Mouse (Mus musculus): ENCODE data around the gene Med26. TPM values are rescaled to one million over a fixed set of nuclear protein-coding genes. Genes with fewer than 3 reads are reported as not detected.

Gene Med26
- polyA plus RNA-seq, 1 experiment: 7.3 TPM

DNA sequence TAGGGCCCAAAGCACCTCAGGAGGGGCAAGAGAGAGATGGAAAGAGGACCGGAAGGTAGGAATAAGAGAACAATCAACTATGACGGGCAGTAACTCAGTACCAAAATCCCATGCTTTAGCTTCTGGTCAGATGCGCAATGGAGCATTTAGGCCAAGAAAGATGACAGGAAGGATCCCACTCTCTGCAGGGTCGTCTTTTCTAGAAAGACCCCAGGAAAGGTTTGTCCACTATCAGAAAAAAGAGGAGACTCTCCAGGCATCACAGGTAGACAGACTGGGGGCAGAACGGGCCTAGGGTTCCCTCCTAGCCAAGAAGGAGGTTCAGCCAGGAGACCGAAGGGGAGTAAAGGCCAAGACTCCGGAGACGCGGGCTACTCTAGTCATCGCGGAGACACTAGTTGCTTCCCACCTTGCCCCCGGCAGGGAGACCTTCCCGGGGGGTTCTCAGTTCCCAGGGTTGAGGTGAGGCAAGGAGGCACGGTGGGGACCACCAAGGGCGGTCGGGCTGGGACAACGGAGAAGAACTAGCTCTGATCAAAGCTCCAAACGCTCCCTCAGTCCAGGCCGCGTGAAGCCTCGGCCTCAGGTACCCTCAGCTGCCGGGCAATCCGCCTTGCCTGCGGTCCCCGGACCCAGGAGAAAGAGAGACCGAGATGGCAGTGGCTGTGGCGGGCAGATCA lies 808 bp downstream of the Med26 start:
- DNase-seq (ENCODE audit: low read depth): no peak

GRCm38 (mm10) chr8:72539234-72539633 lies 8.8 kb downstream of the Med26 start:
- no peak for DNase-seq (ENCODE audit: low read depth)

DNA sequence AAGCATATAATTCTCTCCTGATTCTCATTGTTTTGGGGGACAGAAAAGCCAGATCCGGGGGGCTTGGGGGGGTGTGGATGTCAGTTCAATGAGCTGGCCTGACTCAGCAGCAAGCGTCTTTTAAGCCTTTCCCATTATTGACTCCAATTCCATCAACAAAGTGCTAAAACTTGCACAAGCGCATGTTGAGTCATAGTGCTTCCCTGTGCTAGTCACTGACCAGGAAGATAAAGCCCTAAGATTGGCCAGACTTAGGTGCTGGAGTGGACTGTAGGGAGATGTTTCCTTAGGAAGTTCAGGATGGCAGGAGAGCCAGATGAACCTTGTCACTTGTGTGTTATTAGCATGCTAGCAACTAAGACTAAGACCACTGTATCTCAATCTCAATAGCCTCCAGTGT lies 13.2 kb downstream of the Med26 start:
- no peak for DNase-seq (ENCODE audit: low read depth)

DNA sequence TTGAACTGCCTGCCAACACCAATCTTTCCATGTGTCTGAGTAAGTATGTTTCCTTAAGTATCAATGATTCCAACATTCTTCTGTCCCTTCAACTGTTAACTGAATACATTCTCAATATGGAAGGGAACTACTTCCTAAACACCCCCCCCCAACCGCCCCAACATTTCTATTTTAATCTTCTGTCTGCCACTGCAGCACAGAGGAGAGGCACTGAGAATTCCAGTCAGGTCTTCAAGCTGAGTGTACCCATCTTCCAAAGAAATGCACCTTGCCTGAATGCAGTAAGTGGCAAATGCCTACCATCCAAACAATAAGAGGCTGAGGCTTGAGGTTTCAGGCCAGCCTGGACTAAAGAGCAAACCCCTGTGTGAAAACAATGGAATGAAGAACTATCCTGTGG lies 16.0 kb downstream of the Med26 start:
- no peak for DNase-seq (ENCODE audit: low read depth)

DNA sequence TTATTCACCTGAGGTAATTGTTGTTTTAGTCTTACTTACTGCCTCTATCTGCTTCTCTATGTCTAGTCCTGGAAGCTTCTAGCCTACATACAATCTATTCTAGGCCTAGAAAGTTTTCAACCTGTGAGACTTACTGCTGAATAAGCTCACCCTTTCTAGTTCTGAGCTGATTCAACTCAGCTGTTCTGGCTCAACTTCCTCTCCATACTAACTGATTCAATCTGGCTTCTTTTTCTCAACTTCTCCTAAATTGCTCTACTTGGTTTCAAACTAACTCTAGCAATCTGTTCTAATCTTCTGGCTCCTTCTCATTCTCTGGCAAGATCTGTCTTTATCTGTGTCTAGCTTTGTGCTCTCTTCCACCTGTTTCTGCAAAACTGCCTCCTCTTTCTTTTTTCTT lies 26.2 kb downstream of the Med26 start:
- no peak for DNase-seq (ENCODE audit: low read depth)

- no peak for DNase-seq (ENCODE audit: low read depth)
These were observed 30.6 kb downstream of the Med26 start for GRCm38 (mm10) chr8:72517421-72517988.

GRCm38 (mm10) chr8:72513158-72513557 lies 34.9 kb downstream of the Med26 start:
- DNase-seq (ENCODE audit: low read depth): no peak

DNA sequence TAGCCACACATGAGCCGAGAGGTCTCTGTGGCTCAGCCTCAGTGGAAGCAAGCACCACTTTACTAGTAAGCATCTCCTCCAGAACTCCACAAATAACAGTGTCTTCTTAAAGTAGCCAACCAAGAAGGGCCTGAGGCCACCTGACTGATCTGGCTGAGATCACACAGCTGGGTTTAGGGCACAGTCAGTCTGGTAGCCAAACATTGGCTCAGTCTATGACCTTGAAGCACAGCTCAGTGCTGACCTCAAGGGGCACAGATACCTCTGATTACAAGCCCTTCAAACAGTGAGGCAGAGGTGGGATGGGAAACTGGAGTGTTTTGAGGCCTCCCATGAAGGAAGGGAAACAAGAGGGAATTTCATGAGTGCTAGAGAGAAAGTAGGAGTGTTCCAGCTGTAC lies 35.4 kb downstream of the Med26 start:
- DNase-seq (ENCODE audit: low read depth): no peak

DNA sequence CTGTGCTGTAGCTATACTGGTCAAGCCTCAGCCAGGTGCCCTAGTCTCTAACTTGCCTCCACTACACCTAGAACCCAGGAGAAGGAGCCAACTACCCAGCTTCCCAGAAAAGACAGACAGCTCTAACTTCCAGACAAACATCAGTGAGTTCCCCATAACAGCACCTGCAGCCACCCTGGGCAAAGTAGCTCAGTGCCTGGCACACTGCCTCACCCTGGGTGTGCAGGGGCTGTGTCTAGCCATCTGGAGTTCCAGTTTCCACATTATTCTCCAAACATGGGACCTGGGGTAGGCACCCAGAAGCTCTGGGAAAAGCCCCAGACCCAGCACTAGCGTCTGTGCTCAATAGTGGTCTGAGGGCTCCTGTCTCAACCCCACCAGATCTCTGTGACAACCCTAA lies 40.6 kb downstream of the Med26 start:
- DNase-seq (ENCODE audit: low read depth): no peak

- DNase-seq (ENCODE audit: low read depth): no peak
These were observed 43.3 kb downstream of the Med26 start for GRCm38 (mm10) chr8:72504637-72505314.

GRCm38 (mm10) chr8:72504137-72504536 lies 43.9 kb downstream of the Med26 start:
- no peak for DNase-seq (ENCODE audit: low read depth)

GRCm38 (mm10) chr8:72500521-72500931 lies 47.5 kb downstream of the Med26 start:
- no peak for DNase-seq (ENCODE audit: low read depth)

GRCm38 (mm10) chr8:72499521-72500284 lies 48.4 kb downstream of the Med26 start:
- no peak for DNase-seq (ENCODE audit: low read depth)

DNA sequence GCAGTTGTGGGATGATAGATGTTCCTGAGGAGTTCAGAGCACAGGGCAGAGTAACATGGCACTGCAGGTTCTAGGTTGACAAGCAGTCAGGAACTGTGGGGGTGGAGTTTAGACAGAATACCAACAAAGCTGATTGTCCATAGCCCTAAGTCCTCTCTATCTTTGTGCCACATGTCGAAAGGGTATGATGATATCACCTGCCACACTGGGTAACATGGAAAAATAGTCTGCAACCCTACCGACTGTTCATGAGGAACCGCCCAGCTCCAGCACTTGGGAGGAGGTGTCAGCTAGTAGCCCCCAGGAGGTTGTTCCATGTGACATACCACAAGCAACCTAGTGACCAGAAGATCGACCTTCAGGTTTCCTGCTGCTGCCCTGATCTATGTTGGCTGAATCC lies 49.5 kb downstream of the Med26 start:
- DNase-seq (ENCODE audit: low read depth): no peak

- DNase-seq (ENCODE audit: low read depth): no peak
These were observed 50.2 kb downstream of the Med26 start for GRCm38 (mm10) chr8:72497911-72498310.

- DNase-seq (ENCODE audit: low read depth): no peak
These were observed 51.9 kb downstream of the Med26 start for GRCm38 (mm10) chr8:72496217-72496616.

- no peak for DNase-seq (ENCODE audit: low read depth)
These were observed 52.5 kb downstream of the Med26 start for GRCm38 (mm10) chr8:72495411-72496111.

- no peak for DNase-seq (ENCODE audit: low read depth)
These were observed 54.7 kb downstream of the Med26 start for GRCm38 (mm10) chr8:72493381-72493780.

- peak; percentile 79 for DNase-seq (ENCODE audit: low read depth)
These were observed 55.4 kb downstream of the Med26 start for GRCm38 (mm10) chr8:72492622-72493081.

- DNase-seq (ENCODE audit: low read depth): no peak
These were observed 56.1 kb downstream of the Med26 start, which contains the start of gene Slc35e1 for GRCm38 (mm10) chr8:72491680-72492621. TSS of gene Slc35e1 (minus strand) at chr8:72492614.
